Mouse (Mus musculus): ENCODE results near the gene Hoxa4.

GRCm38 (mm10) chr6:52177061-52177735 is 14.4 kb downstream of the Hoxa4 start, which contains the start of gene 5730596B20Rik:
- TF ChIP-seq GATA1 (IDR thresholded peaks at IDR 0.05; ENCODE audit: borderline replicate concordance, low read length) (no peak), FLI1 (IDR thresholded peaks at IDR 0.05; ENCODE audit: low read length) (no peak)
